Mouse (Mus musculus) spleen, adult 2 months (tissue): ENCODE data around the gene Eme2.

ENCODE experiments used
- CTCF ChIP-seq: fragments of 200-500 bp; IDR thresholded peaks from 2 replicates; pipeline ENCODE4 v1.5.1; 2011; ENCODE audit warnings: mild to moderate bottlenecking, inconsistent platforms; ENCODE audit not compliant: insufficient read depth, insufficient read length, insufficient replicate concordance; ENCODE audit errors: extremely low read depth
- POLR2A ChIP-seq: fragments of 200-500 bp; IDR thresholded peaks from 2 replicates; pipeline ENCODE4 v1.6.1; 2011; ENCODE audit warnings: low read depth, low read length, inconsistent platforms

DNA sequence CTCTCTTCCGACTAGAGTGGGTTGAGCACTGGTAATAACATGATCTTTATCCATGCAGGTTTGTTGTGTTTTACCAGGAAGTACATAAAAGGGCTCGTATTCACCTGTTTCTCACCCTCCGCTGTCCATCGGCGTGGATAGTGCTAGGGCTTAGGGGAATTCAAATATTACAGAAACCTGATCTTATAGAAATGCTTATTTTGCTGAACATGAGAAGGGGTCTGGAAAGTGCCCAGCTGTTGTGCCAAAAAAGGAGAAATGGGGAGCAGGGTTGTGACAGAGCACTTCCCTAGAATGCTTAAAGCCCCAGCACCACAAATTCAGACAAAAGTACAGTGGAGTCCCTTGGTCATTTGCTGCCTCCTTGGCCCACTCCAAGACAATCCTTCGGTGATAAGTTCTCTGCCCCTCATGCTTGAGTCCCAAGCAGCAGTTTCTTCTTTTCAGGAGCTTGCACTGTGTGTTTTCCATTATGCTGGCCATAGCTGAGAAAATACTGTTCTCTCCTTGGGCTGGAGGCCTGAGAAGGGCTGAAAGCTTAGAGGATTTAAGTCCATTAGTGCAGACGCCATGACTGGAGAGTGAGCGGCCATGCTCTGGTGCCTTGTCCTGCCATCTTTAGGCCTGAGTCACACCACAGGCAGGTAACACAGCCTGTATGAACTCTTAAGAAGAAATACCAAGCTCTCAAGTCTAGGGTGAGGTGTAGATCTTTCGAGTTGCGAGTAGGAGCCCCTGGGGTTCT lies 43.3 kb downstream of the Eme2 start:
- TF ChIP-seq CTCF = no peak
- TF ChIP-seq POLR2A = no peak
